In the genomic region with DNA sequence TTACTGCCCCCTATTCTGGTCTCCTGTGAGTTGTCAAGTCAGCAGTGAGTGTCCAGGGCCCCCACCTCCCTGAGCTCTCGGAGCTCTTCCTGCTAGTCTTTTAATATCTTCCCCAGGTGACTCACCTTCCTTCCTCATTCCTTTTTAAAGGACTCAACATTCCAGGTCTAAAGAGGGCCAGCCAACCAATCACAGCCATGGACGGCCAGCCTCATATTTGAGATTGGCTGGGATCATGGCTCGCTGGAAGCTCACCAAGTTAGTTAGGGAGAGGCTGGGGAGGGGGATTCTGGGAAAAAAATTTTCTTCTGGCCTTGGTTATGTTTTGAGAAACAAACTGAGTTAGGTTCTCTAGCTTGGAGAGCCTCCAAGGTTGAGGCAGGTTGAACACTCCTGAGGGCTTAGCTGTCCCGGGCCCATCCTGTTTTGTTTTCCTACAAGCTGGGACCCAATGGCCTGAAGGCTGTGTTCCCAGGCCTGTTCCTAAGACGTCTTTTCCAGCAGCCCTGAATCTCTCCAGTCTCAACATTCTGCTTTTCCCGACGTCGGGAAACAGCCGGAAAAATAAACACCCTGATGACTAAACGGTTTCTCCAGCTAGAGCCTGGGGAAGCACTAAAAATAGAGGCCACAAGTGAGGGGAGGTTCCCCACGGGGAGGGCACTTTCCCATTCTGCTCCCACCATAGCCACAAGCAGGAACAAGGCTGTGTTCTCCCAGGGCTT, we compare ENCODE assay signal across 8 mouse cellular contexts. TPM values are rescaled to one million over a fixed set of nuclear protein-coding genes. Genes with fewer than 3 reads are reported as not detected.
DNase-seq lines count a peak whose midpoint lies in the region; ATAC-seq lines count a peak whose summit lies in the region.

No protein-coding gene starts in this region.

- peak; percentile 70 for DNase-seq in urinary bladder, postnatal 14 days (ENCODE audit: low spot score)
- no peak for DNase-seq in urinary bladder, postnatal 25 days (ENCODE audit: low spot score)
- no peak for DNase-seq in adrenal gland, postnatal 10 days
- DNase-seq in layer of hippocampus, adult 9-10 months (ENCODE audit: low spot score): no peak

- H3K4me2 ChIP-seq in forebrain, embryonic 13.5 days: peak overlapping the region; percentile 88
- H3K4me2 ChIP-seq in hindbrain, embryonic 15.5 days: peak overlapping the region; percentile 97
- H3K4me2 ChIP-seq in limb, embryonic 15.5 days: peak overlapping the region; percentile 92
- H3K4me2 ChIP-seq in neural tube, embryonic 13.5 days: peak overlapping the region; percentile 97

- no peak overlapping the region for H3K9ac ChIP-seq in forebrain, embryonic 13.5 days
- no peak overlapping the region for H3K9ac ChIP-seq in hindbrain, embryonic 15.5 days
- H3K9ac ChIP-seq in limb, embryonic 15.5 days: no peak overlapping the region
- no peak overlapping the region; the same call in 1 of the 2 replicates for H3K9ac ChIP-seq in neural tube, embryonic 13.5 days

- H3K27ac ChIP-seq in forebrain, embryonic 13.5 days: no peak overlapping the region
- peak overlapping the region; percentile 99 for H3K27ac ChIP-seq in hindbrain, embryonic 15.5 days (replicated peaks)
- peak overlapping the region; percentile 100 for H3K27ac ChIP-seq in limb, embryonic 15.5 days
- H3K27ac ChIP-seq in neural tube, embryonic 13.5 days (replicated peaks): peak overlapping the region; percentile 99

- 33% methylated on average over 11 of the region's 11 CpGs for WGBS in forebrain, embryonic 13.5 days
- 33% methylated on average over 11 of the region's 11 CpGs for WGBS in hindbrain, embryonic 15.5 days
- 6% methylated on average over 11 of the region's 11 CpGs for WGBS in limb, embryonic 15.5 days
- 31% methylated on average over 11 of the region's 11 CpGs for WGBS in neural tube, embryonic 13.5 days

- H3K9me3 ChIP-seq in forebrain, embryonic 13.5 days (replicated peaks): no peaks in the 10 kb centered on the region
- H3K9me3 ChIP-seq in hindbrain, embryonic 15.5 days: no peaks in the 10 kb centered on the region
- no peaks in the 10 kb centered on the region for H3K9me3 ChIP-seq in limb, embryonic 15.5 days
- H3K9me3 ChIP-seq in neural tube, embryonic 13.5 days: no peaks in the 10 kb centered on the region

- H3K27me3 ChIP-seq in forebrain, embryonic 13.5 days: peaks cover 18% of the 10 kb centered on the region
- H3K27me3 ChIP-seq in hindbrain, embryonic 15.5 days: 0 out of 2 replicates have a peak, but pooled peaks cover 8% of the 10 kb centered on the region
- no peaks in the 10 kb centered on the region for H3K27me3 ChIP-seq in limb, embryonic 15.5 days
- peaks cover 17% of the 10 kb centered on the region for H3K27me3 ChIP-seq in neural tube, embryonic 13.5 days

- ATAC-seq in forebrain, embryonic 13.5 days: no peak
- no peak for ATAC-seq in hindbrain, embryonic 15.5 days (ENCODE audit: low FRiP score, low read depth)
- no peak for ATAC-seq in limb, embryonic 15.5 days (ENCODE audit: insufficient number of reproducible peaks, low FRiP score, low TSS enrichment, low read depth)
- no peak for ATAC-seq in neural tube, embryonic 13.5 days (ENCODE audit: low read depth)

- H3K4me3 ChIP-seq in forebrain, embryonic 13.5 days: no peak overlapping the region
- no peak overlapping the region for H3K4me3 ChIP-seq in hindbrain, embryonic 15.5 days
- H3K4me3 ChIP-seq in limb, embryonic 15.5 days: peak overlapping the region; percentile 58
- H3K4me3 ChIP-seq in neural tube, embryonic 13.5 days: peak overlapping the region; percentile 6; the same call in 1 of the 2 replicates

- no peaks in the 10 kb centered on the region for H3K36me3 ChIP-seq in forebrain, embryonic 13.5 days (ENCODE audit: poor library complexity, severe bottlenecking)
- no peaks in the 10 kb centered on the region for H3K36me3 ChIP-seq in hindbrain, embryonic 15.5 days
- H3K36me3 ChIP-seq in limb, embryonic 15.5 days: no peaks in the 10 kb centered on the region
- H3K36me3 ChIP-seq in neural tube, embryonic 13.5 days: no peaks in the 10 kb centered on the region

- peaks cover 66% of the 10 kb centered on the region for H3K4me1 ChIP-seq in forebrain, embryonic 13.5 days
- peaks cover 52% of the 10 kb centered on the region for H3K4me1 ChIP-seq in hindbrain, embryonic 15.5 days (replicated peaks)
- H3K4me1 ChIP-seq in limb, embryonic 15.5 days: peaks cover 62% of the 10 kb centered on the region
- H3K4me1 ChIP-seq in neural tube, embryonic 13.5 days (replicated peaks): peaks cover 67% of the 10 kb centered on the region

RNA-seq across cellular contexts. Expression of a gene that starts 1.8 kb away (rescaled TPM):
- 15.0 and 16.5 TPM in 2 replicates for polyA plus RNA-seq in forebrain, embryonic 13.5 days (2015; fragmentation: Nextera tagmentation; extraction: Ambion mirVana)
- polyA plus RNA-seq in hindbrain, embryonic 15.5 days (2015; fragmentation: Nextera tagmentation; extraction: Ambion mirVana): 19.2 and 23.9 TPM in 2 replicates
- 23.3 and 29.8 TPM in 2 replicates for polyA plus RNA-seq in limb, embryonic 15.5 days (2015; fragmentation: Nextera tagmentation; extraction: Ambion mirVana)
- 15.9 and 19.4 TPM in 2 replicates for polyA plus RNA-seq in neural tube, embryonic 13.5 days (2015; fragmentation: Nextera tagmentation; extraction: Ambion mirVana)
- 10 to 100 TPM; 85.7 to 86.6 TPM for total RNA-seq in adrenal gland, postnatal 10 days (2021)

RNA-seq across cellular contexts. Expression of a gene that starts 58.6 kb away (rescaled TPM):
- 13.8 and 15.3 TPM in 2 replicates for polyA plus RNA-seq in forebrain, embryonic 13.5 days (2015; fragmentation: Nextera tagmentation; extraction: Ambion mirVana)
- 3.4 and 4.4 TPM in 2 replicates for polyA plus RNA-seq in hindbrain, embryonic 15.5 days (2015; fragmentation: Nextera tagmentation; extraction: Ambion mirVana)
- polyA plus RNA-seq in limb, embryonic 15.5 days (2015; fragmentation: Nextera tagmentation; extraction: Ambion mirVana): 17.6 and 17.8 TPM in 2 replicates
- polyA plus RNA-seq in neural tube, embryonic 13.5 days (2015; fragmentation: Nextera tagmentation; extraction: Ambion mirVana): 3.0 and 3.8 TPM in 2 replicates
- 10 to 100 TPM in 1 of 2 experiments, 1 to 10 TPM in 1; 6.9 to 11.5 TPM for total RNA-seq in adrenal gland, postnatal 10 days (2021)

Comparison
In these comparisons a context has a peak if more than half of its experiments do, and no peak if none do; other contexts are left out.
1. H3K4me3 ChIP-seq: peak in limb, embryonic 15.5 days (single experiment) and neural tube, embryonic 13.5 days (single experiment); none in forebrain, embryonic 13.5 days (single experiment) and hindbrain, embryonic 15.5 days (single experiment).
2. Peak in every context shown above with its lines, with median percentiles within 50 percentile points of each other: H3K4me2 ChIP-seq.